Mouse (Mus musculus): ENCODE data around the gene Cyth3.

Cyth3 gene

GRCm38 (mm10) chr5:143614519-143614918, 7.7 kb upstream of the Cyth3 start:
- intact Hi-C loops (cut with DNase I), result no loop called here

DNA sequence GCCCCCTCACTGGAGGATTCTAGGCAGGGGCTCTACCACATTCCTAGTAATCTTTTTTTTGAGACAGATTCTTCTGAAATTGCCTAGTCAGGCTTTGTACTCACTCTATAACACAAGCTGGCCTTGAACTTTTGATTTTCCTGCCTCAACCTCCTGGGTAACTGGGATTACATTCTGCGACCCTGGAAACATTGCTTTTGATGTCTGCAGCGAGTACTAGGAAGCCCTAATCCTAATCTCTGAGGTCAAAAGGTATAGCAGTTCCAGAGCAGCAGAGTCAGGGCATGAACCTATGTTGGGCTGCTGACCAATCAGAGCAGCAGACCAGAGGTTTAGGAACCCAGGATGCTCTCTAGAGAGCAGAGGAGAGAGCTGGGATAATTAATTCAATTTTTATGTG, 6.9 kb upstream of the Cyth3 start:
- intact Hi-C loops (cut with DNase I), result no loop called here

DNA sequence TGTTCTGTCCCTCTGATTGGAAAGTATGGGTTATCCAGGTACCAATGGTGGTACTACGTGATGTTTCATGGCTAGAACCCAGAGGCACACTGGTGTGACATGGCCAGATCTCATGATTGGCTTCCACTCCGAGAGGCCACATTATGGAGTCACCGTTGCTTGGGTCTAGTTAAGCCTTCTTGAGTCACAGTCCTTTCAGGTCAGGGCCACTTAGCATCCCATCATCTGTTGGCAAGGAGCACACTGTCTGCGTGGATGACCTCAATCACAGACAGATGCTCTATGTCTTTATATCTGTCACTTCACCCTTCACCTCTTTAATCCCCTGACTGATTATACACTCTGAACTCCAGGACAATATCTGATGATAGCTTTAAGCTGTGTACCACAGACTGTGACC, 6.1 kb upstream of the Cyth3 start:
- intact Hi-C loops (cut with DNase I), result no loop called here

- intact Hi-C loops (cut with DNase I), result no loop called here
Measured at GRCm38 (mm10) chr5:143616657-143617329, 5.5 kb upstream of the Cyth3 start.

- intact Hi-C loops (cut with DNase I), result no loop called here
Measured at GRCm38 (mm10) chr5:143617487-143618209, 4.6 kb upstream of the Cyth3 start.

GRCm38 (mm10) chr5:143618585-143618984, 3.7 kb upstream of the Cyth3 start:
- intact Hi-C loops (cut with DNase I), result no loop called here

DNA sequence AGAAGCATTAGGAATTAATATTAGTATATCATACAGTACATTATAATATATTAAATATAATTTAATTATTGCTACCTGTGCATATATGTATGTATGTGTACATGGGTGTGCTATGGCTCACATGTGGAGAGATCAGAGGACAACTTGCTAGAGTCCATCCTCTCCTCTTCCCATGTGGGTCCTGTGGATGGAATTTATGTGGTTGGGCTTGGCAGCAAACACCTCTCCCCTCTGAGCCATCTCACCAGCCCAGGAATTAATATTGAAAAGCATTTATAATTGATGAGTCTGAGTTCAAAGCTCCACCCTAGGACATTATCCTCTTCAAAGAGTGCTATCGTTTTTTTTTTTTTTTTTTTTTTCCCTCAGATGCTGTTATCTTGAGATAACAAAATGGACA, 2.1 kb upstream of the Cyth3 start:
- intact Hi-C loops (cut with DNase I), result loop anchor here (5.0 kb wide), 1 partner anchor 38 kb away; no protein-coding TSS in a partner anchor

DNA sequence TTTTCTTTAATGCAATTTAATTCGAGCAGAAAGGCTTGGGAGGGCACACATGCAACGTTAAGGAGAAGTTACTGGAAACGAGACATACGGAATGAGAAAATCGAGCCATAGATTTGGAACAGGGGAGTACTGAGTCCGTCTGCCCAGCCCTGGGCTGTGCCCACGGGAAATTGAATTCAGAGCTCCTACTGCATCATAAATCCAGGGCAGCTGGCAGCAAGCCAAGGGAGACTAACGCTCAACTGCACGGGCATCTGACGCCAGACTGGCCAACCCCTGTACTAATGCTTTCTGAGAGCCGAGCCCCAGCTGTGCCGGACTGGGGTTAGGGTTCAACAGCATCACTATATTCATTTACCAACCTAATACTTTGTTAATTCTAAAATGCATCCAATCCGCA, 1.3 kb upstream of the Cyth3 start:
- intact Hi-C loops (cut with DNase I), result loop anchor here (5.0 kb wide), 1 partner anchor 39 kb away; no protein-coding TSS in a partner anchor

DNA sequence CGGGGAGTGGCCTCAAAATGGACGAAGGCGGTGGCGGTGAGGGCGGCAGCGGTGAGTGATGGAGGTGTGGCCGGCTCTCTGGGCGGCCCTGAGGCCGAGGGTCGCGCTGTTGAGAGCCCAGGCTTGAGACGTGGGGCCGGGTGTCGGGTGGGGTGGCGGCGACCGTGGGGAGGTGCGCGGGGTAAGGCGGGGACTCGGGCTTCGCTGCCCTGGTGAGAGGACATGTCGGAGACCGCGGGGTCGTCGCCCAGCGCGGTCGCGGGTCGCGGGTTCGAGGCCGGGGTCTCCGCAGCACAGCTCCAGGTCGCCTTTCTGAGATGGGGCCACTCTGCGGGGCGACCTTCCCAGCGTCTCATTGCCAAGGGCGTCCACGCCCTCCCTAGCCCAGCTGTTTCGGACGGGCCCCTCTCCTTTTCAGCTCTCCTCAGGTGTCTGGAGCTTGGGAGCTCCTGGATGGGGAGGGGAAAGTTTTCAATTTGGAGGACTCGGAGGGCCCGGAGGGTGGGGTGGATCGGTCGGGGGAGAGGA, 440 bp downstream of the Cyth3 start:
- intact Hi-C loops (cut with DNase I), result loop anchor here (5.0 kb wide), 1 partner anchor 40 kb away; no protein-coding TSS in a partner anchor

DNA sequence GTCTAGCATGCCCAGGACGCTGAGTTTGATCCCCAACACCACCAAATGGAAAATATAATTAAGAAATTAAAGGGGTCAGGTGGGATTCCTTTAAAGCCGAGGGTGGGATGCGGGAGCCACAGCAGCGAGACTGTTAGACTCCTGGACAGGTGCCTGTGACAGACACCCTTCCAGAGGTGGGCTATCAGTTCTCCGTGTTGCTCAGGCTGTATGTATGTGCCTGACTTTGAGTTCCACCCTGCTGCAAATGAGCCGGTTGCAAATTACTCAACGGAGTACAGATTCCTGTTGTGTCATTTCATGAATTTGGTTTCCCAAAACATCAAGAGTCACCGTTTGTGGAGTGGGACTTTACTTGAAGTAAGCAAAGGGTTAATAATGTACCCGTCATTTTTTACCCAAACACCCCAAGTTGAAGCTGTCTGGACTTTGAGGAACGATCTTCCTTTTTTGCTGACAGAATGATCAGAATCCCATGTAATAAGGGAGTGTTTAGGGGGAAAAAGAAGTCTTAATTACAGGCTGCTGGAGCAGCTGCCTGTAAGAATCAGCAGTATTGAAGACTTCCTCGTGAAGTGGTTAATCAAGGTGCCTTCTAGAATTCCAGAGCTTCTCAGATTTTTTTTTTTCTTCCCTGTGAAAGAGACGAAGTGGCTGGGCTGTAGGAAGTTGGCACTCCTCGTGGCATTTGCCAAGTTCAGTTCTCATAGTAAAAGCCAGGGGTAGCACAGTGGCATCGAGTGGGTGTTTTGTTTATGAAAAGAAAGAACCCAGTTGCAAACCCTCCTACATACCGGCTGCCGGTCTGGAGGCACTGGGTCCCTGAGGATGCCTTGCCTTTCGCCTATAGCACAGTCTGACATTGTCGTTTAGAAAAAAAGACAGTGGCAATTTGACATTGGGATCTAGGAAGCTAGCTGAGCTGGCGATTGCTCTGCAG, 1.4 kb downstream of the Cyth3 start:
- intact Hi-C loops (cut with DNase I), result loop anchor here (2.0 to 5.0 kb wide), 2 partner anchors 41 to 87 kb away; no protein-coding TSS in a partner anchor

GRCm38 (mm10) chr5:143624449-143624848, 2.2 kb downstream of the Cyth3 start:
- intact Hi-C loops (cut with DNase I), result loop anchor here (2.0 to 5.0 kb wide), 2 partner anchors 42 to 86 kb away; no protein-coding TSS in a partner anchor

- intact Hi-C loops (cut with DNase I), result loop anchor here (2.0 to 5.0 kb wide), 2 partner anchors 47 to 85 kb away; no protein-coding TSS in a partner anchor
Measured at GRCm38 (mm10) chr5:143625497-143625896, 3.2 kb downstream of the Cyth3 start.

DNA sequence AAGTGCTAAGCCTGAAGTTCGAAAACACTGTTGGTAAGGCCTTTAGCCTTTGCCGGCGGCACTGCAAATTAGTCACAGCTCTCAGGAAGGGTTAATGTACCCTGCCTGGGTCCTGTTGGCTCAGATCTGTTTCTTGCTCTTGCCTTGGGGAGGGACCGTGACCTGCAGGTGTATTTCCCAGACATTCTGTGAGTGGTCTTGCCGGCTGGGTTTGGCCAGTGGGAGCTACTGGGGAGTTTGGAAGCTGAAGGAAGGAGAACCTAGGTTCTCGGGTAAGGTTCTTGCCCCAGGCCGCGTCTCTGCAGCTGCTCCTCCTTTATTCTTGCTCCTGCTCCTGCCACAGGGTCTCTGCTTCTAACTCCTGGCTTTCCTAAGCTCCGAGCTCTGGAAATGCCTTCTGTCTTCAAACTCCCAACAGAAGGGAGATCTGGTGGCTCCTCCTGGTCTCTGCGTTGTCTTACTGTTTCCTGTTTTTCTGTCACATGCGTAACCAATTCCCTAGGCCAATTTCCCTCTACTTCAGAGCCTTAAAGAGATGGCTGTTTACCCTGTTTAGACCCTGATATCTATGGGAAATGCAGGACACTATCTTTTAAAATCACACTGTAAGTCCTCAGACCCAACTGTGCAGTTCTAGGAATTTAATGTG, 3.8 kb downstream of the Cyth3 start:
- intact Hi-C loops (cut with DNase I), result loop anchor here (2.0 to 5.0 kb wide), 2 partner anchors 46 to 85 kb away; no protein-coding TSS in a partner anchor

DNA sequence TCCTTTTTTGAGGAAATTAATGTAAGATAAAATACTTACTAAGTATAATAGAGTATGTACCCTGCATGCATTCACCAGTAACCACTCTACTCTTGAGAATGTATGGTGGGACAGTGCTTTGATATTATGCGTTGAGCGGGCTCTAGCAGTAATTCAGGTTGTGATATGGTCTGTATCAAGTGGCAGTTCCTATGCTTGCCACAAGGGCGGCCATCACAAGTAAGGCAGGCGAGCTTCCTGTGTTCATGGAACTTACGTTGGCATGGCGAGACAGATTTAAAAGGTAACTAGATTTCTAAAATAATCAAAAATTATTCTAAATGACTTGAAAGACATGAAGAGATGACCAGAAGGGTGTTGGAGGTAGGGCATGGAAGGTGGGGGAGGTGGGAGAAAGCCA, 5.3 kb downstream of the Cyth3 start:
- intact Hi-C loops (cut with DNase I), result loop anchor here (5.0 kb wide), 1 partner anchor 45 kb away; no protein-coding TSS in a partner anchor

DNA sequence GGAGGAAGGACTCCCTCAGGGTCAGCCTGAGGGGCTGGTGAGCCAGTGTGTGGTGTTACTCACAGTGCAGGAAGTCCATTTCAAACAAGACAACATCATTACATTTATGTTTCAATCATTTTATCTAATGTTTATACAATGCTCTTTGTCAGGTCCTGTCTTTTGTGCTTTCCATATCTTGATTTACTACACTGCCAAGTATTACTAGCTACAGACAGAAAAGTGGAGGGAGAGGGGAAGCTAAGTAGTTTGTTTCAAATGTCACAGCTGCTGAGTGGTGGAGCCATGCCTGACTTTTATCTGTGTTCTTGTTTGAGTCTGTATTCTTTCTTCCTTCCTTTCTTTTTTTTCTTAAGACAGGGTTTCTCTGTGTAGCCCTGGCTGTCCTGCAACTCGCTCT, 5.7 kb downstream of the Cyth3 start:
- intact Hi-C loops (cut with DNase I), result loop anchor here (5.0 kb wide), 1 partner anchor 44 kb away; no protein-coding TSS in a partner anchor

GRCm38 (mm10) chr5:143629686-143630085, 7.4 kb downstream of the Cyth3 start:
- intact Hi-C loops (cut with DNase I), result loop anchor here (5.0 kb wide), 1 partner anchor 43 kb away; no protein-coding TSS in a partner anchor

- intact Hi-C loops (cut with DNase I), result no loop called here
Measured at GRCm38 (mm10) chr5:143630214-143630613, 8.0 kb downstream of the Cyth3 start.

DNA sequence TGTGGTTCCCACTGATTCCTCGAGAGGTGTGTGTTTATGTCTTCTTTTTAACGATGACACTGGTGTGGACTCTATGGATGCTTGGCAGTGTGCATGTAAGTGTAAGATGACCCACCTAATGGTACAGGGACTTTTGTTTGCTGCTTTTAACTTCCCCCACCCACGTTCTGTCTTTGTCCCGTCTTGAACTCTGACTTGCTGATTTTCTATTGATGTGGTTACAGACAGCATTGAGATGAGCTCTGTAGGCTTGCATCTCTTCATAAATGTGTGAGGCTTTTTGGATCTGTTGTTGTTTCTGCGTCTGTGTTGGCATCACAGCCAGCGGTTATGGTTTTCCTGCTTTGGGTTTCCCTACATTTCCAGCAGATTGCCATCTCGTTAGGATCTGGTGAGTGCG, 8.5 kb downstream of the Cyth3 start:
- intact Hi-C loops (cut with DNase I), result no loop called here

GRCm38 (mm10) chr5:143631559-143631958, 9.3 kb downstream of the Cyth3 start:
- intact Hi-C loops (cut with DNase I), result no loop called here
